Mouse (Mus musculus): ENCODE results near the gene Dync1li2.

GRCm38 (mm10) chr8:104387501-104387900 lies 55.3 kb downstream of the Dync1li2 start:
- no peak for TF ChIP-seq CTCF (IDR thresholded peaks at IDR 0.05; ENCODE audit: borderline replicate concordance, control insufficient read depth, extremely low read depth, insufficient read depth, low read length, poor library complexity)
- TF ChIP-seq POLR2A (IDR thresholded peaks at IDR 0.05; ENCODE audit: control insufficient read depth, extremely low read depth, insufficient read depth, low read length, poor library complexity), result no peak
